Mouse (Mus musculus) limb, embryonic 11.5 days (tissue): ENCODE measurements around the gene Trim37. TPM values are rescaled to one million over a fixed set of nuclear protein-coding genes. Genes with fewer than 3 reads are reported as not detected.

Experiments
- ATAC-seq: fragments of 200-750 bp; cut with Nextera tagmentation; 2 replicates; pipeline ENCODE4 v1.8.0; 2017; ENCODE audit warnings: low read depth; ENCODE audit not compliant: insufficient number of reproducible peaks, low FRiP score, low TSS enrichment
- DNase-seq: peaks from one replicate; pipeline ENCODE4 v3.0.0-alpha.2; 2015; ENCODE audit warnings: low spot score
- H3K27ac ChIP-seq: fragments of 300-500 bp; sonication (generic); replicated peaks from 2 replicates; pipeline ENCODE4 v1.5.1; 2014; ENCODE audit warnings: low read depth, mild to moderate bottlenecking, low read length
- H3K27me3 ChIP-seq: fragments of 300-500 bp; sonication (generic); 2 replicates; pipeline ENCODE4 v1.6.1; 2014; ENCODE audit warnings: mild to moderate bottlenecking, low read length, mixed read lengths; ENCODE audit not compliant: control insufficient read depth, insufficient read depth
- H3K36me3 ChIP-seq: fragments of 300-500 bp; sonication (generic); 2 replicates; pipeline ENCODE4 v1.6.1; 2014; ENCODE audit warnings: mild to moderate bottlenecking, low read length, moderate library complexity, mixed read lengths; ENCODE audit not compliant: control insufficient read depth, insufficient read depth
- H3K4me1 ChIP-seq: fragments of 300-500 bp; sonication (generic); 2 replicates; pipeline ENCODE4 v1.6.1; 2014; ENCODE audit warnings: low read length, mixed read lengths; ENCODE audit not compliant: control insufficient read depth, insufficient read depth
- H3K4me2 ChIP-seq: fragments of 300-500 bp; sonication (generic); 2 replicates; pipeline ENCODE4 v1.6.1; 2014; ENCODE audit warnings: low read depth, mild to moderate bottlenecking, moderate library complexity; ENCODE audit not compliant: severe bottlenecking
- H3K4me3 ChIP-seq: fragments of 300-500 bp; sonication (generic); 2 replicates; pipeline ENCODE4 v1.5.1; 2014; ENCODE audit warnings: low read depth, low read length
- H3K9ac ChIP-seq: fragments of 300-500 bp; sonication (generic); 2 replicates; pipeline ENCODE4 v1.6.1; 2014; ENCODE audit warnings: mild to moderate bottlenecking, low read length
- H3K9me3 ChIP-seq: fragments of 300-500 bp; sonication (generic); 2 replicates; pipeline ENCODE4 v1.6.1; 2016; ENCODE audit warnings: low read length; ENCODE audit not compliant: control insufficient read depth
- WGBS: fragments of 180-500 bp; shearing (Covaris S2); extraction: QIAGEN DNeasy Blood & Tissue Kit; methylation state at CpG from one replicate; pipeline ENCODE4 v1.1.7; 2014; 5-methylcytosine and 5-hydroxymethylcytosine counted together
- polyA plus RNA-seq: library from polyadenylated mRNA; unstranded; fragments of >200 nt; fragmentation: Nextera tagmentation; extraction: Ambion mirVana; gene quantifications from 2 replicates; pipeline ENCODE4 v1.2.1, GENCODE M21; 2014

The Trim37 gene
- polyA plus RNA-seq, 1 experiment from 2014 or later = 39.1 TPM

DNA sequence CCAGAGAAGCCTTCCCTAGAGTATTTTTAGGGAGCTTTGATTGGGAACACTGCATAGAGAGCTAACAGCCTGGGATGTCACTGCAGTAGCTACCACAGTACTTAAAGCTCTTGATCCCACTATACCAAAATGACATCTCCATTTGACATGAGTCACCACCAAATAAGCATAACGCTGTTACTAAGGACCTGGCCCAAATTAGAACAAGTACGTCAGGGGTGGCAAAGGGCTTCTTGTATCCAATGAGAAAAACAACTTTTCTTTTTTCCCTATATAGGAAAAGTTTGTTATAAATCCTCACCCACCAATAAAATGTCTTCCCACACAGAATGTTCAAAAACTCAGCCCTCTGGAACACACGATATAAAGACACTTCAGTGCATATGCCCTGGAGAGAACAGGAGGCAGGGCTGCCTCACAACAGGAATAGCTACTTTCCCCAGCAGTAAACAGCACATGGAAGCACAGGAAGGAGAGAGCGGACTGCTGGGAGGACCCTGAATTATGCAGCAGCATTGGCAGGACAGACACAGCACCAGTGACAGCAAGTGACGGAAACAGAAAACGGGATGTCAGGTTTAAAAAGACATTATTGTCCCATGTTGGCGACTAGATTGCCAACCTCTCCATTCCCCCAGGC lies 112.1 kb downstream of the Trim37 start:
- H3K27me3 ChIP-seq = no peaks in the 10 kb centered on the region
- no peak overlapping the region for H3K4me3 ChIP-seq
- ATAC-seq (no peak), DNase-seq (no peak)
- no peaks in the 10 kb centered on the region for H3K4me1 ChIP-seq
- no peak overlapping the region for H3K4me2 ChIP-seq
- no peaks in the 10 kb centered on the region for H3K36me3 ChIP-seq
- no peak overlapping the region for H3K27ac ChIP-seq
- H3K9me3 ChIP-seq = no peaks in the 10 kb centered on the region
- 89% methylated on average over 7 of the region's 7 CpGs for WGBS
- no peak overlapping the region for H3K9ac ChIP-seq

DNA sequence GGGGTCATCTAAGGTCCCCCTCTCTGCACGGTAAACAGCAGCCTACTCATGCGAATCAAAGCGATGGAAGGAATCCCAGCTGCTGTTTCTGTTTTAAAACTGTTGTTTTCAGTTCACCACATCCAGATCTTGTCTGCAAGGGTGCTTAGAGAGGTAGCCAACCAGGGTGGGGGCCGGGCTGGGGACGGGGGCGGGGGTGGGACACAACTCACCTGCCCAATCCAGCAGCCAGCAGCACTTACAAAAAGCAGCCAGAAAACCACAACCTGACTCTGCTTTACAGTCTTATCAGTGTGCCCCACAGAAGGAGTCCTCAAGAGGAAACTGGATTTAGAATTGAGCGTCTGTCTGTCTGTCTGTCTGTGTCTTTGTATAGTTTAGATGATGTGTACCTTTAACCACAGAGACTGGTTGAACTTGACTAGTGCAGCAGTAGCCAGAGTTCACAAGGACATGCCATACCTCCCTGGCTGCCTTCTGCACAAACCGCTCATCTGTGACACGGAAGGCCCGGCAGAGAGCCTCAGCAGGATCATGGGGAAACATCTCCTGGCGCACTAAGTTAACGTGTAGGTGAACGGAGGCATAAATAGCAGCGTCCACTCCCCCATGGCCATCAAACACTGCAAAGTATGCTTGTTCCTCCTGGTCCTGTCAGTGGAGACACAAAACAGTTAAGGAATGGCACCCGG lies 113.4 kb downstream of the Trim37 start:
- H3K4me1 ChIP-seq = no peaks in the 10 kb centered on the region
- H3K27ac ChIP-seq = no peak overlapping the region
- H3K4me3 ChIP-seq = no peak overlapping the region
- H3K9ac ChIP-seq = no peak overlapping the region
- 93% methylated on average over 15 of the region's 15 CpGs for WGBS
- ATAC-seq (no peak), DNase-seq (no peak)
- no peak overlapping the region for H3K4me2 ChIP-seq
- H3K9me3 ChIP-seq = no peaks in the 10 kb centered on the region
- H3K36me3 ChIP-seq = no peaks in the 10 kb centered on the region
- no peaks in the 10 kb centered on the region for H3K27me3 ChIP-seq

DNA sequence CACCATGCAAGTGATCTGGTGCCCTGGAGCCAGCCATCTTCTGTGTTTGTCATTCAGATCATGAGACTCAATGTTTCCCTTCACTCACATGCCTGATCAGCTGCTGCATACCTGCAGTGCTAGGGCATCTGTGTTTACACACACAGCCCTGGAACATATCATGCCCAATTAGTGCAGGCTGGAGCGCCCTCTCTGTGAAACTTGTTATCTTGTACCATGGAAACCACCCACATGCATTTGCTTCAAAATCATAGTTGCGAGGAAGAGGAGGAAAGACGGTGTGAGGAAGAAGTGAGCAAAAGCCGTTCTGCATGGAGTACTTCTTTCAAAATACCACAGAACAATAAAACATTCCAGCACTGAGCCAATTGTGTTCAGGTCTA lies 113.9 kb downstream of the Trim37 start:
- Histone ChIP-seq H3K4me2 (no peak overlapping the region), H3K27ac (no peak overlapping the region), H3K9me3 (no peaks in the 10 kb centered on the region), H3K9ac (no peak overlapping the region), H3K4me3 (no peak overlapping the region), H3K4me1 (peaks cover 3% of the 10 kb centered on the region; the same call in 1 of the 2 replicates), H3K27me3 (no peaks in the 10 kb centered on the region), H3K36me3 (no peaks in the 10 kb centered on the region)
- no peak for ATAC-seq
- WGBS = 91% methylated on average over 4 of the region's 4 CpGs
- no peak for DNase-seq

DNA sequence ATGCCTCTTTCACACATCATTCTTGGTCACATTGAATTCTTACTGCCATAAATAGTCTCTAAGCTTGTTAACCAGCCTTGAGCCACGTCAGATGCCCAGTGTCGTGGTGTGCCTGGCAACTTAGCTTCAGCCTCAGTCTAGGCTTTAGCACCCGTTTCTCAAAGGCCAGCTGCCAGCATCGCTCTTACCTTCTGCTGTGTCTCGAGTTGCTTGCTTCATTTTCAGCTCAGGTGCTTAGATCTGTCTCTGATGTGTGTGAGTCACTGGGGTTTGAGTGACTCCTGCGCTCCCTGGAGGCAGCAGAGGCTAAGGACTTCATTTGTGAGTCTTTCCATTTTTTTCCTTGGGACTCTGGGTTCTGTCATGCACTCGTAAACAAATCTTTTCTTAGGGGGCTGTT lies 114.4 kb downstream of the Trim37 start:
- no peak for ATAC-seq
- H3K4me3 ChIP-seq = no peak overlapping the region
- H3K9ac ChIP-seq = no peak overlapping the region
- H3K27me3 ChIP-seq = no peaks in the 10 kb centered on the region
- H3K9me3 ChIP-seq = no peaks in the 10 kb centered on the region
- H3K4me2 ChIP-seq = no peak overlapping the region
- H3K36me3 ChIP-seq = no peaks in the 10 kb centered on the region
- WGBS = 78% methylated on average over 7 of the region's 7 CpGs
- H3K27ac ChIP-seq = no peak overlapping the region
- H3K4me1 ChIP-seq = peaks cover 3% of the 10 kb centered on the region; the same call in 1 of the 2 replicates
- no peak for DNase-seq

DNA sequence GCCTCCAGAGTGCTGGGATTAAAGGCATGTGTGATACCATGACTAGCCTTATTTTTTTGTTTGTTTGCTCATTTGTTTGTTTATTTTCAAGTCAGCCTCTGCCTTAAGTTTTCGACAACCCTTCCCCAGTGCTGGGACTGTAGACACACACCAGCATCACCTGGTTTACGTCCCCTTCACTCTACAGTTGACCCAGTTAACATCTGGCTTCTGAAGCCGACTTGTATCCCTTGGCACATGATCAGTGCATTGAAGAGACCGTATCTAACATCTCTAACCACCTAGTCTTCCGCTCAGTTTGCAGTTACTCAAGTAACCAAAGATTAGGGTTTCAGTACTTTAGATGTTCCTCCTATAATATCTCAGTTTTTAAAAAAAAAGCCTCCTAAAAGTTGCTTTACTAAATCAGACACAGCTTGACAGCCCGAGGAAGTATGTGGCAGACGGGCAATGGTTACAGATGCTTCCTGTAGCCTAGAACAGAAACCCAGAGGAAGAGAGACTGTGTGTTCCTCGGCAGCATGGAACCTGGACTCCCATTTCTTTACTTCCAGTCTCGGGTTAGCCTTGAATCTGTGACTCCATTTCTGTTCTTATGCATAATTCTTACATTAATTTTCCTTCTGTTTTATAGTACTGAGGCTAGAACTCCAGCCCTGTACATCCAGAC lies 118.4 kb downstream of the Trim37 start:
- H3K27me3 ChIP-seq = no peaks in the 10 kb centered on the region
- ATAC-seq = no peak
- no peaks in the 10 kb centered on the region for H3K36me3 ChIP-seq
- no peak overlapping the region for H3K9ac ChIP-seq
- H3K27ac ChIP-seq = no peak overlapping the region
- no peak for DNase-seq
- no peak overlapping the region for H3K4me2 ChIP-seq
- no peak overlapping the region for H3K4me3 ChIP-seq
- no peaks in the 10 kb centered on the region for H3K9me3 ChIP-seq
- WGBS = 79% methylated on average over 9 of the region's 9 CpGs
- peaks cover 10% of the 10 kb centered on the region for H3K4me1 ChIP-seq

DNA sequence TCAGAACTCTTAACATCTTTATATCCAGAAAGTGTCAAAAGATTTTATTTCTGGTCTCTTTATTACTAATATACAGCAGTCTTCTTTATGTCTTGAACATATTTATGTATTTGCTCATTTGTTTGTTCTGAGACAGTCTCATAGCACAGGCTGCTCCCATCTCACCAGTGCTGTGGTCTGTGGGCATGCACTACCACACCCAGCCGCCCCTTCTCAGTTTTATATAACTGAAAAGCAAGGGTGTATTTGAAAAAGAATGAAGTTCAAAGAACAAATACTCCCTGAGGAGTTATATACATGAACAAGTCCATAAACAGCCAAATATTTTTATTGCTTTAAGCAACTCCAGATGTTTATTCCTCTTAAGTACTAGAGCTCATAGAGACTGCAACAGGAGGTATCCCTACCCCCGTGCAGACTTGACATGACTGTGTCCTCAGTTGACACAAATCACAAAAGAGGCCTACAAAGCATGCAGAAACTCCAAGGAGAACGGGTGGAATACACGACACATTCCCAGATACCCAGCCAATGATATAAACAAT lies 119.3 kb downstream of the Trim37 start:
- Histone ChIP-seq H3K27me3 (no peaks in the 10 kb centered on the region), H3K4me1 (peaks cover 10% of the 10 kb centered on the region), H3K9ac (no peak overlapping the region), H3K27ac (no peak overlapping the region), H3K4me2 (no peak overlapping the region), H3K36me3 (no peaks in the 10 kb centered on the region), H3K9me3 (no peaks in the 10 kb centered on the region), H3K4me3 (no peak overlapping the region)
- no peak for DNase-seq
- 50% methylated on average over 4 of the region's 4 CpGs for WGBS
- no peak for ATAC-seq

DNA sequence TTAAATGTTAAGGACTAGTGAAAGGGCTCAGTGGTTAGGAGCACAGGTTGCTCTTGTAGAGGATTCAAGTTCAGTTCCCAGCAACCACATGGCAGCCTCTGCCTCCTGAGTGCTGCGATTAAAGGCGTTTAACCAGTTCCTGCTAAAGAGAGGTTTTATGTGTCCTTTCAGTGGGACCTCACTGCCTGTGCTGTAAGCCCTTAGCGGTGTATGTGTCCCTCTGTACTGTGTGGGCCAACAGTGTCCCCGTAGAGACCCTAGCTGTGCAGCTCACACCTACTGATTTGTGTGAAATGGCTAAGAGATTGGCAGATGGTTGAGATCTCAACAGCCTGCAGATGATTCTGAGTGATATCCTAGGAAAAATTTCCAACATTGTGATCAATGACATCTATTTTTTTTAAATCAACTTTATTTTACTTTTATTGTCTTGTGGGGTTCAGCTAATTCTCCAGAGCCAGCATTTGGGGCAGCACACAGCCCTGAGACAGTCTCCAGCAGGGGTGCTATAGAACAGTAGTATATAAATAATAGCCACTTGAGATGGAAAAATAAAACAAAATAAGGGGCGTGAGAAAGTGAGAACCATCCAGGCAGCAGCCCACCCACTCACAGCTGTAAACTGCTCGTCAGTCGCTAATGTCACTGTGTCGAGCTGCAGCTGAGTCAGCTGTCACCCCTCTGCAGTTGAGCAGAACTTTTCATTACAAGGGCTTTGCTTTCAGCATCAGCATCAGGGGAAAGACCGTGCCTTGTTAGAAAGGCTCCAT lies 120.0 kb downstream of the Trim37 start:
- DNase-seq = no peak
- Histone ChIP-seq H3K4me3 (no peak overlapping the region), H3K9ac (no peak overlapping the region), H3K36me3 (no peaks in the 10 kb centered on the region), H3K27ac (no peak overlapping the region), H3K9me3 (no peaks in the 10 kb centered on the region), H3K4me1 (peaks cover 10% of the 10 kb centered on the region), H3K27me3 (no peaks in the 10 kb centered on the region), H3K4me2 (no peak overlapping the region)
- no peak for ATAC-seq
- 52% methylated on average over 9 of the region's 9 CpGs for WGBS

DNA sequence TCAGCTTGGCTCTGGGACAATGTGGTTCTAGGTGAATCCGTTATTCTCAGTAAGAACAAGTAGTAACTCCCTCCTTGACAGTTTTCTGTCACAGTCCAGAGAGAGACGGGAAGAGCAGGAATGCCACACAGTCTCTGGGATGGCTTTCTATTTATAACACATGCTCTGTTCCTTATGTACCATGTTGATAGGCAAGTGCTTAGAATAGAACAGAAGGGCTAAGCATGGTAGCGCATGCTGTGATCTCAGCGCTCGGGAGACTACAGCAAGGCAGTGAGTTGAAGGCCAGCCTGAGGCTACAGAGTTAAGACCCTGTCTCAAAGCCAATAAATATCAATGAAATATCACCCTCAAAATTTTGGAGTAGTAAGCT lies 120.6 kb downstream of the Trim37 start:
- no peak overlapping the region for H3K4me2 ChIP-seq
- DNase-seq = no peak
- WGBS = 84% methylated on average over 5 of the region's 5 CpGs
- H3K36me3 ChIP-seq = no peaks in the 10 kb centered on the region
- no peak overlapping the region for H3K4me3 ChIP-seq
- H3K9me3 ChIP-seq = no peaks in the 10 kb centered on the region
- no peaks in the 10 kb centered on the region for H3K27me3 ChIP-seq
- no peak overlapping the region for H3K9ac ChIP-seq
- H3K4me1 ChIP-seq = peaks cover 10% of the 10 kb centered on the region
- ATAC-seq = no peak
- no peak overlapping the region for H3K27ac ChIP-seq
